Mouse (Mus musculus) ES-E14 (cell line): Measurements from ENCODE around the gene Cic. TPM values are rescaled to one million over a fixed set of nuclear protein-coding genes. Genes with fewer than 3 reads are reported as not detected.
A peak's percentile ranks its signal among the peaks of the same experiment; 100 is the strongest.

Source experiments
- DNase-seq: peaks from one replicate; pipeline ENCODE4 v3.0.0-alpha.2; 2013; ENCODE audit warnings: low read depth, low spot score
- H3K27ac ChIP-seq: 2 replicates; pipeline ENCODE4 v1.5.1; 2012; ENCODE audit warnings: low read depth, mild to moderate bottlenecking, low read length, moderate library complexity, mixed read lengths; ENCODE audit not compliant: poor library complexity, insufficient read depth, severe bottlenecking
- H3K36me3 ChIP-seq: 2 replicates; pipeline ENCODE4 v1.6.1; 2012; ENCODE audit warnings: mild to moderate bottlenecking, low read length, moderate library complexity, mixed read lengths; ENCODE audit not compliant: control insufficient read depth, poor library complexity, insufficient read depth, severe bottlenecking
- H3K4me1 ChIP-seq, 2 experiments: fragments of 150-350 bp in 1 of 2; sonication (generic) in 1 of 2; 2 replicates each; pipeline ENCODE4 v1.6.1; 2012; ENCODE audit warnings: low read length in 2 of 2, mild to moderate bottlenecking in 1 of 2, mixed read lengths in 1 of 2; ENCODE audit not compliant: control insufficient read depth in 2 of 2, insufficient read depth in 2 of 2, poor library complexity in 1 of 2
- H3K4me3 ChIP-seq, 2 experiments: fragments of 150-350 bp in 1 of 2; sonication (generic) in 1 of 2; 2 replicates each; pipeline ENCODE4 v1.5.1; 2012; ENCODE audit warnings: low read length in 2 of 2, low read depth in 1 of 2, mild to moderate bottlenecking in 1 of 2, mixed read lengths in 1 of 2; ENCODE audit not compliant: insufficient read depth in 1 of 2, poor library complexity in 1 of 2, severe bottlenecking in 1 of 2
- H3K9ac ChIP-seq: 2 replicates; pipeline ENCODE4 v1.6.1; 2012; ENCODE audit warnings: low read depth, mild to moderate bottlenecking, low read length, mixed read lengths; ENCODE audit not compliant: poor library complexity, insufficient read depth, severe bottlenecking
- H3K9me3 ChIP-seq: fragments of 150-350 bp; sonication (generic); 2 replicates; pipeline ENCODE4 v1.6.1; 2012; ENCODE audit warnings: low read depth, mild to moderate bottlenecking, low read length; ENCODE audit not compliant: control insufficient read depth, insufficient read depth
- CHD2 ChIP-seq: IDR thresholded peaks from 2 replicates; pipeline ENCODE4 v1.6.1; 2014; ENCODE audit warnings: mild to moderate bottlenecking, low read depth, low read length, inconsistent platforms
- HCFC1 ChIP-seq: IDR thresholded peaks from 2 replicates; pipeline ENCODE4 v1.6.1; 2012; ENCODE audit warnings: low read length, inconsistent platforms, borderline replicate concordance; ENCODE audit not compliant: insufficient read depth
- MAFK ChIP-seq: IDR thresholded peaks from 2 replicates; pipeline ENCODE4 v1.6.1; 2014; ENCODE audit warnings: mild to moderate bottlenecking, low read depth, low read length, inconsistent platforms; ENCODE audit not compliant: insufficient read depth
- ZC3H11A ChIP-seq: IDR thresholded peaks from 2 replicates; pipeline ENCODE4 v1.6.1; 2012; ENCODE audit warnings: low read depth, mild to moderate bottlenecking, inconsistent platforms, low read length, borderline replicate concordance
- ZNF384 ChIP-seq: IDR thresholded peaks from 2 replicates; pipeline ENCODE4 v1.6.1; 2012; ENCODE audit warnings: low read depth, low read length, inconsistent platforms
- in situ Hi-C, 2 experiments: fragments of 600-800 bp; cut with MboI; formaldehyde crosslinking; loops; one replicate each; pipeline ENCODE4 v1.15.1; 2025; ENCODE audit warnings: low sequenced_read_pairs in 2 of 2, inconsistent platforms in 1 of 2; ENCODE audit not compliant: unreplicated experiment in 2 of 2
- total RNA-seq: library from RNA; depleted of rRNA; stranded (reverse); fragments of 300-350 nt; gene quantifications from 2 replicates; pipeline ENCODE4 v1.2.3, GENCODE M21; 2012

The Cic gene
- total RNA-seq, 1 experiment: 72.4 TPM

- Histone ChIP-seq H3K36me3 (peaks cover 30% of the 10 kb centered on the region), H3K4me1 (peaks cover 6 to 23% of the 10 kb centered on the region in 2 experiments), H3K9ac (no peak overlapping the region), H3K9me3 (no peaks in the 10 kb centered on the region), H3K27ac (no peak overlapping the region; the same call in 1 of the 2 replicates), H3K4me3 (no peak overlapping the region)
- TF ChIP-seq HCFC1: no peak
- no peak for TF ChIP-seq ZC3H11A
- no peak for TF ChIP-seq CHD2
- no peak for TF ChIP-seq MAFK
- TF ChIP-seq ZNF384: no peak
- in situ Hi-C loops: no loop called here
- DNase-seq: no peak
Measured at GRCm38 (mm10) chr7:25240631-25241030, 26.9 kb upstream of the Cic start.

GRCm38 (mm10) chr7:25241062-25241461 lies 26.4 kb upstream of the Cic start:
- Histone ChIP-seq H3K4me3 (no peak overlapping the region), H3K4me1 (peaks cover 7 to 23% of the 10 kb centered on the region in 2 experiments), H3K9ac (no peak overlapping the region), H3K9me3 (no peaks in the 10 kb centered on the region), H3K27ac (no peak overlapping the region; the same call in 1 of the 2 replicates), H3K36me3 (peaks cover 34% of the 10 kb centered on the region)
- TF ChIP-seq CHD2: no peak
- peak; percentile 68; the same call in 1 of the 2 replicates for TF ChIP-seq ZC3H11A
- peak; percentile 53; the same call in 1 of the 2 replicates for TF ChIP-seq ZNF384
- no peak for TF ChIP-seq MAFK
- TF ChIP-seq HCFC1: no peak
- DNase-seq: no peak
- in situ Hi-C loops: no loop called here

GRCm38 (mm10) chr7:25243361-25243760 lies 24.1 kb upstream of the Cic start:
- H3K9me3 ChIP-seq: no peaks in the 10 kb centered on the region
- no peak overlapping the region for H3K9ac ChIP-seq
- H3K27ac ChIP-seq: peak overlapping the region; percentile 54; the same call in 1 of the 2 replicates
- TF ChIP-seq ZNF384 (no peak), ZC3H11A (no peak)
- no peak overlapping the region for H3K4me3 ChIP-seq
- DNase-seq: no peak
- H3K4me1 ChIP-seq: peaks cover 3 to 31% of the 10 kb centered on the region in 2 experiments; a peak in 3 of 4 replicates
- in situ Hi-C loops: no loop called here
- peaks cover 43% of the 10 kb centered on the region for H3K36me3 ChIP-seq

GRCm38 (mm10) chr7:25244562-25245369 lies 22.7 kb upstream of the Cic start:
- no peaks in the 10 kb centered on the region for H3K9me3 ChIP-seq
- no peak overlapping the region for H3K27ac ChIP-seq
- DNase-seq: no peak
- H3K4me1 ChIP-seq: peaks cover 3 to 31% of the 10 kb centered on the region in 2 experiments; a peak in 3 of 4 replicates
- H3K4me3 ChIP-seq: peak overlapping the region in 1 of 2 experiments; percentile 1; a peak in 1 of 4 replicates
- in situ Hi-C loops: no loop called here
- H3K9ac ChIP-seq: peak overlapping the region; percentile 12; the same call in 1 of the 2 replicates
- no peak for TF ChIP-seq HCFC1
- no peak for TF ChIP-seq MAFK
- no peak for TF ChIP-seq CHD2
- no peak for TF ChIP-seq ZC3H11A
- TF ChIP-seq ZNF384: no peak
- peaks cover 43% of the 10 kb centered on the region for H3K36me3 ChIP-seq
